Mouse (Mus musculus) stomach, embryonic 16.5 days (tissue): ENCODE measurements around the gene Serp2. TPM values are rescaled to one million over a fixed set of nuclear protein-coding genes. Genes with fewer than 3 reads are reported as not detected.

Source experiments
- polyA plus RNA-seq: library from polyadenylated mRNA; unstranded; fragments of >200 nt; fragmentation: Nextera tagmentation; extraction: Ambion mirVana; gene quantifications from 2 replicates; pipeline ENCODE4 v1.2.1, GENCODE M21; 2015

Serp2 gene
- polyA plus RNA-seq, 1 experiment from 2014 or later = 8.8 TPM

Other genes with a start within 250 kb of the Serp2 start
- 568 and 650 TPM in 2 replicates for gene Tsc22d1, start 141.9 kb downstream of the Serp2 start, polyA plus RNA-seq